Mouse (Mus musculus) myocyte (in vitro differentiated cells): Measurements from ENCODE around the gene Mylk4. TPM values are rescaled to one million over a fixed set of nuclear protein-coding genes. Genes with fewer than 3 reads are reported as not detected.

Experiments
- H3K27me3 ChIP-seq: one replicate; pipeline ENCODE4 v1.6.1; 2011; ENCODE audit not compliant: control insufficient read depth, insufficient read depth, insufficient read length
- H3K36me3 ChIP-seq: one replicate; pipeline ENCODE4 v1.6.1; 2011; ENCODE audit not compliant: control insufficient read depth, insufficient read depth
- H3K4me2 ChIP-seq: one replicate; pipeline ENCODE4 v1.6.1; 2011; ENCODE audit warnings: low read depth, control low read depth
- H3K4me3 ChIP-seq: one replicate; pipeline ENCODE4 v1.5.1; 2011; ENCODE audit warnings: mild to moderate bottlenecking, control low read depth, moderate library complexity
- H3K79me2 ChIP-seq: one replicate; pipeline ENCODE4 v1.6.1; 2011; ENCODE audit not compliant: control insufficient read depth, insufficient read depth
- H3ac ChIP-seq: one replicate; pipeline ENCODE4 v1.6.1; 2011; ENCODE audit not compliant: control insufficient read depth, insufficient read length
- CEBPB ChIP-seq: IDR thresholded peaks from 2 replicates; pipeline ENCODE4 v1.6.1; 2011; ENCODE audit warnings: mild to moderate bottlenecking, moderate library complexity; ENCODE audit not compliant: poor library complexity, insufficient read depth, severe bottlenecking
- E2F4 ChIP-seq: IDR thresholded peaks from one replicate; pipeline ENCODE4 v1.6.1; 2011; ENCODE audit warnings: mild to moderate bottlenecking, control low read depth, moderate library complexity; ENCODE audit not compliant: insufficient read depth
- MAX ChIP-seq: IDR thresholded peaks from one replicate; pipeline ENCODE4 v1.6.1; 2011; ENCODE audit warnings: low read depth, mild to moderate bottlenecking, control low read depth
- MYOD1 ChIP-seq, 3 experiments: IDR thresholded peaks; one replicate each; pipeline ENCODE4 v1.6.1; 2011; ENCODE audit warnings: control low read depth in 2 of 3, low read depth in 2 of 3, mild to moderate bottlenecking in 2 of 3, moderate library complexity in 1 of 3; ENCODE audit not compliant: insufficient read length in 2 of 3, control insufficient read depth in 1 of 3
- MYOG ChIP-seq, 3 experiments: IDR thresholded peaks; one replicate each; pipeline ENCODE4 v1.6.1; 2011; ENCODE audit warnings: control low read depth in 2 of 3, low read depth in 2 of 3, mild to moderate bottlenecking in 2 of 3; ENCODE audit not compliant: insufficient read length in 2 of 3, control insufficient read depth in 1 of 3, insufficient read depth in 1 of 3
- POLR2A ChIP-seq: IDR thresholded peaks from one replicate; pipeline ENCODE4 v1.6.1; 2011; ENCODE audit warnings: low read depth, mild to moderate bottlenecking, control low read depth, moderate library complexity; ENCODE audit not compliant: insufficient read length
- POLR2AphosphoS2 ChIP-seq: IDR thresholded peaks from one replicate; pipeline ENCODE4 v1.6.1; 2011; ENCODE audit warnings: low read depth, control low read depth; ENCODE audit not compliant: insufficient read length
- REST ChIP-seq: IDR thresholded peaks from one replicate; pipeline ENCODE4 v1.6.1; 2011; ENCODE audit warnings: mild to moderate bottlenecking, control low read depth, moderate library complexity; ENCODE audit not compliant: insufficient read depth, insufficient read length
- SRF ChIP-seq: IDR thresholded peaks from one replicate; pipeline ENCODE4 v1.6.1; 2011; ENCODE audit warnings: low read depth; ENCODE audit not compliant: control insufficient read depth, insufficient read length
- TCF12 ChIP-seq: IDR thresholded peaks from one replicate; pipeline ENCODE4 v1.6.1; 2011; ENCODE audit warnings: mild to moderate bottlenecking, control low read depth; ENCODE audit not compliant: poor library complexity, insufficient read depth, severe bottlenecking
- TCF3 ChIP-seq: IDR thresholded peaks from one replicate; pipeline ENCODE4 v1.6.1; 2011; ENCODE audit warnings: low read depth, control low read depth; ENCODE audit not compliant: insufficient read length
- USF1 ChIP-seq: IDR thresholded peaks from one replicate; pipeline ENCODE4 v1.6.1; 2011; ENCODE audit warnings: low read depth, mild to moderate bottlenecking, control low read depth, moderate library complexity
- polyA plus RNA-seq: library from polyadenylated mRNA; unstranded; fragments of >200 nt; fragmentation: generic; extraction: Trizol; gene quantifications from one replicate; pipeline ENCODE4 v1.2.1, GENCODE M21; 2012; ENCODE audit warnings: missing spikeins

Mylk4 gene
- polyA plus RNA-seq, 1 experiment: 31.1 TPM

GRCm38 (mm10) chr13:32680868-32681515 is 102.8 kb downstream of the Mylk4 start:
- Histone ChIP-seq H3K4me3 (no peak overlapping the region), H3K27me3 (no peaks in the 10 kb centered on the region), H3ac (no peak overlapping the region), H3K79me2 (no peaks in the 10 kb centered on the region), H3K36me3 (no peaks in the 10 kb centered on the region), H3K4me2 (peak overlapping the region; percentile 53)
- TF ChIP-seq USF1 (no peak), MYOG (IDR thresholded peaks at IDR 0.05; ENCODE audit: control insufficient read depth in 1 of 3, insufficient read depth in 1 of 3, insufficient read length in 2 of 3, low read depth in 2 of 3) (no peak), TCF3 (no peak), E2F4 (no peak), SRF (no peak)

- Histone ChIP-seq H3K36me3 (no peaks in the 10 kb centered on the region), H3ac (no peak overlapping the region), H3K4me2 (no peak overlapping the region), H3K27me3 (no peaks in the 10 kb centered on the region), H3K4me3 (no peak overlapping the region), H3K79me2 (no peaks in the 10 kb centered on the region)
- peak in 2 of 3 experiments; percentile 6 to 77 for TF ChIP-seq MYOD1 (IDR thresholded peaks at IDR 0.05; ENCODE audit: control insufficient read depth in 1 of 3, insufficient read length in 2 of 3, low read depth in 2 of 3)
- no peak for TF ChIP-seq CEBPB
Observed at GRCm38 (mm10) chr13:32680121-32680551, 103.6 kb downstream of the Mylk4 start.

- no peak overlapping the region for H3K4me3 ChIP-seq
- H3K27me3 ChIP-seq: no peaks in the 10 kb centered on the region
- no peak for TF ChIP-seq TCF3
- TF ChIP-seq E2F4: no peak
- no peak for TF ChIP-seq POLR2AphosphoS2
- no peak for TF ChIP-seq USF1
- no peak for TF ChIP-seq TCF12
- no peak for TF ChIP-seq MAX
- no peak for TF ChIP-seq MYOG (IDR thresholded peaks at IDR 0.05; ENCODE audit: control insufficient read depth in 1 of 3, insufficient read depth in 1 of 3, insufficient read length in 2 of 3, low read depth in 2 of 3)
- no peak for TF ChIP-seq SRF
- H3ac ChIP-seq: no peak overlapping the region
- no peak overlapping the region for H3K4me2 ChIP-seq
- H3K79me2 ChIP-seq: no peaks in the 10 kb centered on the region
- no peaks in the 10 kb centered on the region for H3K36me3 ChIP-seq
Observed at GRCm38 (mm10) chr13:32678998-32679397, 104.8 kb downstream of the Mylk4 start.

GRCm38 (mm10) chr13:32670782-32671181 is 113.0 kb downstream of the Mylk4 start:
- Histone ChIP-seq H3ac (no peak overlapping the region), H3K36me3 (no peaks in the 10 kb centered on the region), H3K4me2 (no peak overlapping the region), H3K27me3 (no peaks in the 10 kb centered on the region), H3K79me2 (no peaks in the 10 kb centered on the region), H3K4me3 (no peak overlapping the region)
- TF ChIP-seq SRF (no peak), TCF12 (no peak), MYOD1 (IDR thresholded peaks at IDR 0.05; ENCODE audit: control insufficient read depth in 1 of 3, insufficient read length in 2 of 3, low read depth in 2 of 3) (no peak), MAX (no peak), E2F4 (no peak), CEBPB (no peak), POLR2AphosphoS2 (no peak), TCF3 (no peak), MYOG (IDR thresholded peaks at IDR 0.05; ENCODE audit: control insufficient read depth in 1 of 3, insufficient read depth in 1 of 3, insufficient read length in 2 of 3, low read depth in 2 of 3) (no peak), POLR2A (no peak), REST (no peak), USF1 (no peak)

DNA sequence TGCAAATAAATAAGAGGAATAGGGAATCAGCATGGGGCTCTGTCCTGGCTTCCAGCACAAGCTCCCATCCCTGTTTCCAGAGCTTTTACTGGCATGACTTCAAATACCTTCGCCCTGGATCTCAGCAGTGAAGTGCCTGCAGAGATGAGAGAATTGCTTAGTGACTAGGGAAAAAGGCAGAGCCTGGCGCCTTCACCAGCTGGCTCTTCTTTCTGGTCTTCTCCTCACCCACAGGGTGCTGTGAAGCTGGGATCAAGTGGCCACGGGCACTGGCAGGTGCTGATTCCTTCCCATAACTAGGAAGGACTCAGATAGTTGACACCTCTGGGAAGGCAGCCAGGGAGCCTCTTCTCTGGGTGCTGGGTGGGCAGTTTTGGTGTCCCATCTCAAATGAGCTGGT is 115.5 kb downstream of the Mylk4 start:
- Histone ChIP-seq H3K27me3 (no peaks in the 10 kb centered on the region), H3K36me3 (no peaks in the 10 kb centered on the region), H3K79me2 (no peaks in the 10 kb centered on the region), H3K4me3 (no peak overlapping the region), H3K4me2 (no peak overlapping the region), H3ac (no peak overlapping the region)
- no peak for TF ChIP-seq USF1
- peak in 1 of 3 experiments; percentile 60 for TF ChIP-seq MYOD1 (IDR thresholded peaks at IDR 0.05; ENCODE audit: control insufficient read depth in 1 of 3, insufficient read length in 2 of 3, low read depth in 2 of 3)
- TF ChIP-seq E2F4: no peak
- no peak for TF ChIP-seq MAX
- no peak for TF ChIP-seq SRF
- no peak for TF ChIP-seq TCF3
- peak in 1 of 3 experiments; percentile 17 for TF ChIP-seq MYOG (IDR thresholded peaks at IDR 0.05; ENCODE audit: control insufficient read depth in 1 of 3, insufficient read depth in 1 of 3, insufficient read length in 2 of 3, low read depth in 2 of 3)
- no peak for TF ChIP-seq TCF12
- no peak for TF ChIP-seq REST
- TF ChIP-seq POLR2A: no peak
